Mouse (Mus musculus): ENCODE data around the gene Dnajc4. TPM values are rescaled to one million over a fixed set of nuclear protein-coding genes. Genes with fewer than 3 reads are reported as not detected.
A peak's percentile ranks its signal among the peaks of the same experiment; 100 is the strongest.

Dnajc4 gene
- total RNA-seq, 4 experiments from 2014 or later, result 32.2 to 37.7 (median 36.4) TPM

- DNase-seq (ENCODE audit: low spot score in 2 of 2), result peak; percentile 73 to 79
Observed at GRCm38 (mm10) chr19:6975537-6976521, 16.5 kb downstream of the Dnajc4 start, which contains the start of gene Plcb3. Gene Plcb3 (minus strand): TSS chr19:6976470.

- DNase-seq (ENCODE audit: low spot score in 2 of 2), result peak; percentile 64 to 70
Observed at GRCm38 (mm10) chr19:6974211-6975205, 17.9 kb downstream of the Dnajc4 start, which contains the start of gene Ppp1r14b. Gene Ppp1r14b (plus strand): TSS chr19:6974968.

GRCm38 (mm10) chr19:6973581-6974190 is 18.7 kb downstream of the Dnajc4 start:
- no peak for DNase-seq (ENCODE audit: low spot score in 2 of 2)

- DNase-seq (ENCODE audit: low spot score in 2 of 2), result no peak
Observed at GRCm38 (mm10) chr19:6972247-6972917, 20.0 kb downstream of the Dnajc4 start.

GRCm38 (mm10) chr19:6971644-6972043 is 20.7 kb downstream of the Dnajc4 start:
- no peak for DNase-seq (ENCODE audit: low spot score in 2 of 2)

GRCm38 (mm10) chr19:6970460-6971085 is 21.8 kb downstream of the Dnajc4 start:
- DNase-seq (ENCODE audit: low spot score in 2 of 2), result no peak

GRCm38 (mm10) chr19:6969665-6970381 is 22.5 kb downstream of the Dnajc4 start:
- peak; percentile 59 to 67 for DNase-seq (ENCODE audit: low spot score in 2 of 2)

- no peak for DNase-seq (ENCODE audit: low spot score in 2 of 2)
Observed at GRCm38 (mm10) chr19:6969291-6969664, 23.1 kb downstream of the Dnajc4 start.

- no peak for DNase-seq (ENCODE audit: low spot score in 2 of 2)
Observed at GRCm38 (mm10) chr19:6968491-6969271, 23.7 kb downstream of the Dnajc4 start.

GRCm38 (mm10) chr19:6956461-6956860 is 35.9 kb downstream of the Dnajc4 start:
- DNase-seq (ENCODE audit: low spot score in 2 of 2), result no peak

GRCm38 (mm10) chr19:6955424-6955823 is 36.9 kb downstream of the Dnajc4 start:
- DNase-seq (ENCODE audit: low spot score in 2 of 2), result no peak

- no peak for DNase-seq (ENCODE audit: low spot score in 2 of 2)
Observed at GRCm38 (mm10) chr19:6954046-6954445, 38.3 kb downstream of the Dnajc4 start.

GRCm38 (mm10) chr19:6952712-6953037 is 39.7 kb downstream of the Dnajc4 start:
- no peak for DNase-seq (ENCODE audit: low spot score in 2 of 2)

- DNase-seq (ENCODE audit: low spot score in 2 of 2), result peak; percentile 86 to 88
Observed at GRCm38 (mm10) chr19:6951994-6952711, 40.2 kb downstream of the Dnajc4 start.

- DNase-seq (ENCODE audit: low spot score in 2 of 2), result peak; percentile 92 to 93
Observed at GRCm38 (mm10) chr19:6951381-6951968, 40.9 kb downstream of the Dnajc4 start.

- DNase-seq (ENCODE audit: low spot score in 2 of 2), result no peak
Observed at GRCm38 (mm10) chr19:6950613-6951153, 41.7 kb downstream of the Dnajc4 start.

- DNase-seq (ENCODE audit: low spot score in 2 of 2), result no peak
Observed at GRCm38 (mm10) chr19:6949951-6950350, 42.4 kb downstream of the Dnajc4 start.

Data from gastrocnemius, adult 8-10 months (tissue).